Mouse (Mus musculus): ENCODE measurements around the gene Secisbp2. TPM values are rescaled to one million over a fixed set of nuclear protein-coding genes. Genes with fewer than 3 reads are reported as not detected.

Gene Secisbp2
- polyA plus RNA-seq, 1 experiment, result 23.4 TPM

- Histone ChIP-seq H3K4me1 (ENCODE audit: control insufficient read depth, insufficient read depth, low read length) (peaks cover 4% of the 10 kb centered on the region; the same call in 1 of the 2 replicates), H3K4me3 (ENCODE audit: insufficient read depth, low read depth, low read length) (no peak overlapping the region), H3K36me3 (ENCODE audit: control insufficient read depth, insufficient read depth, low read length) (no peaks in the 10 kb centered on the region), H3K27me3 (replicated peaks; ENCODE audit: control insufficient read depth, insufficient read depth, low read length) (no peaks in the 10 kb centered on the region), H3K27ac (ENCODE audit: insufficient read depth, low read depth, low read length) (no peak overlapping the region)
- no peak for DNase-seq
- 83% methylated on average over 7 of the region's 7 CpGs for WGBS
- no peak for TF ChIP-seq POLR2A (IDR thresholded peaks at IDR 0.05; ENCODE audit: low read depth, low read length)
- TF ChIP-seq CTCF (conservative IDR thresholded peaks at IDR 0.05; ENCODE audit: insufficient read depth, insufficient read length, low read depth, low read length), result no peak
Measured at GRCm38 (mm10) chr13:51731474-51731873, 80.0 kb downstream of the Secisbp2 start.

- no peak for DNase-seq
- H3K27me3 ChIP-seq (replicated peaks; ENCODE audit: control insufficient read depth, insufficient read depth, low read length), result no peaks in the 10 kb centered on the region
- peaks cover 4% of the 10 kb centered on the region; the same call in 1 of the 2 replicates for H3K4me1 ChIP-seq (ENCODE audit: control insufficient read depth, insufficient read depth, low read length)
- no peak overlapping the region for H3K4me3 ChIP-seq (ENCODE audit: insufficient read depth, low read depth, low read length)
- H3K27ac ChIP-seq (ENCODE audit: insufficient read depth, low read depth, low read length), result no peak overlapping the region
- TF ChIP-seq POLR2A (IDR thresholded peaks at IDR 0.05; ENCODE audit: low read depth, low read length) (no peak), CTCF (conservative IDR thresholded peaks at IDR 0.05; ENCODE audit: insufficient read depth, insufficient read length, low read depth, low read length) (no peak)
- H3K36me3 ChIP-seq (ENCODE audit: control insufficient read depth, insufficient read depth, low read length), result no peaks in the 10 kb centered on the region
- 77% methylated on average over 14 of the region's 14 CpGs for WGBS
Measured at GRCm38 (mm10) chr13:51732097-51732664, 80.7 kb downstream of the Secisbp2 start.

Other genes starting within 250 kb of the Secisbp2 start
- 15.6 and 16.1 TPM in 2 replicates for gene S1pr3, start 243.1 kb upstream of the Secisbp2 start, polyA plus RNA-seq (2012; rRNA removed)
- 0.77 and 1.1 TPM in 2 replicates for gene Shc3, start 82.3 kb upstream of the Secisbp2 start, polyA plus RNA-seq (2012; rRNA removed)
- 34.8 and 36.5 TPM in 2 replicates for gene Cks2, start 6.5 kb upstream of the Secisbp2 start, polyA plus RNA-seq (2012; rRNA removed)
- gene Sema4d, start 142.1 kb downstream of the Secisbp2 start, polyA plus RNA-seq (2012; rRNA removed), result 87.8 and 93.2 TPM in 2 replicates
- 57.2 and 59.8 TPM in 2 replicates for gene Gadd45g, start 195.0 kb downstream of the Secisbp2 start, polyA plus RNA-seq (2012; rRNA removed)